30 mouse cellular contexts compared by ENCODE assay signal in the genomic region with DNA sequence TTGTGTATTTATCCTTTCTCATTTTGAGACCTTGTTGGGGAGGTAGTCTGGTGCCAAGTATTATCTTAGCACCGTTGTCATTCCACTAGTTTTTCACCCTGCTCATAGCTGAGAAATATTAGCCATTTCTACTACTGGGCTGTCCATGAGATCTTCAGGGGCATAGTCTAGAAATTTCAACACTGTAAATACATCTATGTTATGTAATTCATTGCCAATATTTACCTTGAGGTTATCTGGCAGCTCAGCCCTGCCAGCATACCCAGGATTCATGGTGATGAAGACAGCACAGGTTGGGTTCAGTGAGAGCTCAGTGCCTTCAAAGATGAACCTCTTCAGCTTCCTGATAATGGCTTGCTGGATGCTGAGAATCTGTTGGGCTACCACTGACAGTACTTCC.
"Had no signal": no experiment of that assay in that cellular context is flagged by ENCODE, and none has a peak within 500 bp of the region (broad histone marks: within the 10 kb centered on the region; RNA-seq: fewer than 3 reads in every experiment).

No protein-coding gene starts in this region.

- H3K4me3 ChIP-seq: left cerebral cortex, adult 2 months; limb, embryonic 10.5 days; limb, embryonic 12.5 days; limb, embryonic 13.5 days; limb, embryonic 15.5 days; liver, embryonic 13.5 days; liver, embryonic 15.5 days; lung, embryonic 15.5 days; megakaryocyte, embryonic 14.5 days; midbrain, embryonic 10.5 days; midbrain, embryonic 12.5 days; midbrain, embryonic 13.5 days; midbrain, embryonic 15.5 days; myocyte; neural tube, embryonic 12.5 days had no signal

- H3K4me1 ChIP-seq: limb, embryonic 10.5 days; limb, embryonic 12.5 days; limb, embryonic 13.5 days; limb, embryonic 15.5 days; liver, embryonic 13.5 days; liver, embryonic 15.5 days; lung, embryonic 15.5 days; megakaryocyte, embryonic 14.5 days; midbrain, embryonic 10.5 days; midbrain, embryonic 12.5 days; midbrain, embryonic 13.5 days; midbrain, embryonic 15.5 days; neural tube, embryonic 12.5 days had no signal

- ATAC-seq: lung, postnatal 0 days; midbrain, embryonic 13.5 days; midbrain, embryonic 15.5 days; midbrain, embryonic 16.5 days had no signal

- H3K4me2 ChIP-seq: limb, embryonic 12.5 days; limb, embryonic 13.5 days; limb, embryonic 15.5 days; liver, embryonic 13.5 days; liver, embryonic 15.5 days; lung, embryonic 14.5 days; lung, embryonic 15.5 days; midbrain, embryonic 11.5 days; midbrain, embryonic 12.5 days; midbrain, embryonic 13.5 days; midbrain, embryonic 15.5 days; neural tube, embryonic 12.5 days had no signal

- H3K27ac ChIP-seq: left cerebral cortex, adult 2 months; limb, embryonic 10.5 days; limb, embryonic 12.5 days; limb, embryonic 13.5 days; limb, embryonic 15.5 days; liver, embryonic 13.5 days; liver, embryonic 14.5 days; liver, embryonic 15.5 days; lung, embryonic 15.5 days; macrophage; midbrain, embryonic 10.5 days; midbrain, embryonic 12.5 days; midbrain, embryonic 13.5 days; midbrain, embryonic 15.5 days; neural tube, embryonic 12.5 days had no signal

- H3K36me3 ChIP-seq: limb, embryonic 10.5 days; limb, embryonic 12.5 days; limb, embryonic 13.5 days; limb, embryonic 15.5 days; liver, embryonic 13.5 days; liver, embryonic 15.5 days; lung, embryonic 15.5 days; midbrain, embryonic 10.5 days; midbrain, embryonic 12.5 days; midbrain, embryonic 13.5 days; midbrain, embryonic 15.5 days; neural tube, embryonic 12.5 days had no signal

- DNase-seq: layer of hippocampus, postnatal 36 days; left cerebral cortex, postnatal 4 days; liver, embryonic 13.5 days; lung, adult 18-20 months; lung, adult 2 months; lung, embryonic 14.5 days; lung, postnatal 10 days; lung, postnatal 14 days; lung, postnatal 36 days; lung, postnatal 4 days; midbrain, embryonic 14.5 days had no signal

- H3K27me3 ChIP-seq: limb, embryonic 12.5 days; limb, embryonic 13.5 days; limb, embryonic 15.5 days; liver, embryonic 13.5 days; liver, embryonic 15.5 days; lung, embryonic 15.5 days; megakaryocyte, embryonic 14.5 days; midbrain, embryonic 12.5 days; midbrain, embryonic 13.5 days; midbrain, embryonic 15.5 days; neural tube, embryonic 12.5 days had no signal

- H3K9me3 ChIP-seq: limb, embryonic 10.5 days; limb, embryonic 15.5 days; liver, embryonic 13.5 days; liver, embryonic 15.5 days; lung, embryonic 15.5 days; midbrain, embryonic 12.5 days; midbrain, embryonic 13.5 days; midbrain, embryonic 15.5 days; neural tube, embryonic 12.5 days had no signal

- H3K9ac ChIP-seq: limb, embryonic 12.5 days; limb, embryonic 13.5 days; limb, embryonic 15.5 days; liver, embryonic 13.5 days; liver, embryonic 14.5 days; liver, embryonic 15.5 days; lung, embryonic 14.5 days; lung, embryonic 15.5 days; midbrain, embryonic 12.5 days; midbrain, embryonic 13.5 days; midbrain, embryonic 15.5 days; neural tube, embryonic 12.5 days had no signal
